Comparison of ENCODE assay signal across 29 mouse cellular contexts in genomic region chr2:154716586-154716985, GRCm38 (mm10). TPM values are rescaled to one million over a fixed set of nuclear protein-coding genes. Genes with fewer than 3 reads are reported as not detected.
"Had no signal": no experiment of that assay in that cellular context is flagged by ENCODE, and none has a peak within 500 bp of the region (broad histone marks: within the 10 kb centered on the region; RNA-seq: fewer than 3 reads in every experiment).

No protein-coding gene starts in this region.

- DNase-seq: kidney, adult 9 months; kidney, postnatal 14 days; layer of hippocampus, postnatal 36 days; liver, postnatal 0 days; thymus, adult 18-20 months; thymus, postnatal 4 days had no signal

RNA-seq across cellular contexts. Expression of gene Gm14214, which starts 53.2 kb away (rescaled TPM):
- total RNA-seq: layer of hippocampus, adult 8-10 months; layer of hippocampus, postnatal 10 days; layer of hippocampus, postnatal 36 days; left cerebral cortex, adult 2 months; left cerebral cortex, postnatal 10 days; left cerebral cortex, postnatal 4 days; megakaryocyte, adult 5-6 weeks had no signal
- polyA plus RNA-seq: kidney, embryonic 16.5 days; large intestine, adult 2 months; limb, embryonic 12.5 days; limb, embryonic 15.5 days; liver, embryonic 11.5 days; liver, embryonic 14.5 days; liver, postnatal 0 days; lung, embryonic 14.5 days; lung, postnatal 0 days; macrophage; midbrain, embryonic 12.5 days; midbrain, embryonic 15.5 days; neural tube, embryonic 12.5 days; neural tube, embryonic 15.5 days; small intestine, adult 2 months; spleen, adult 2 months; stomach, embryonic 16.5 days; testis, adult 2 months had no signal
